Mouse (Mus musculus): ENCODE data around the gene Clcn5.

The Clcn5 gene

DNA sequence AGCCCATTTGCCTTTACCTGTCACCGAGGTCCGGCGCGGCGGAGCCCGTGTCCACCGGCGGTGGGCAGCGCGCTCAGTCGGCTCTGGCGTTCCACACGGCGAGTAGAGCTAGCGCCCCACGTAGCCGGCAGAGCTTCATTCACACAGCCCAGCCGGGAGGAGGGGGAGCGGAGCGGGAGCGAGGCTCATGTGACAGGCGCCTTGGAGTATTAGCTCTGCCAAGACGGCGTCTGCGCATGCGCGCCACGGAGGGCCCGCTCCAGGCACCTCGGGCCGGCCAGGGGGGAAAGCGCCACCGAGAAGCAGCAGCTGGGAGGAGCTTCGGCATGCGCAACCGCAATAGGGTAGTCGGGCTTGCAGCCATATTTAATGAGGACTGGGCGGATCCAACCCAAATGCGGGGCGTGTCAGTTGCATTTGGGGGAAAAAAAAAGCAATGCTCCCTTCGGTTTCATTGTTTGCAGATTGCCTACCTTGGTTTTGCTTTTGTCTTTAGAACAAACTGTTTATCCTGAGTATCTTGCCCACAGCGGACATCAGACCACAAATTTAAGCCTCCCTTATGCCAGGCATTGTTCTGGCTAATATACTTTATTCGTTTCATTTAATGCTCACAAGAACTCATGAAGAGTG lies at the start of gene Clcn5:
Clcn5 (minus strand) TSS at position 270 of the 633 bp plus-strand sequence.
- DNase-seq (ENCODE audit: low read depth, low spot score) = peak; percentile 94

DNA sequence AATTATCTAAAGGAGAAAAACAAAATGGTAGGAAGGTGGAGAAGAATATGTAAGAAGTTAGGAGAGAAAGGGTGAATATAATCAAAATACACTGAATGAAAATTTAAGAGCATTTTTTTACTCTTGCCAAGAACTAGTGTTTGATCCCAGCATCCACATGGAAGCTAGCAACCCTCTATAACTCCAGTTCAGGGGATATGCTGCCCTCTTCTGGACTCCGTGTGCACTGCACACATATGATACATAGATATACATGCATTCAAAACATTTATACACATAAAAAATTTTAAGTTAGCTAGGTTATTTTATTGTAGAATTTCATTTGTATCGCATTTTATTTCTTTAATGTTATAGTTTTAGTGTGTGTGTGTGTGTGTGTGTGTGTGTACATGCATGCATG lies 6.3 kb upstream of the Clcn5 start:
- DNase-seq (ENCODE audit: low read depth, low spot score) = peak; percentile 24

- DNase-seq (ENCODE audit: low read depth, low spot score) = peak; percentile 39
Measured at GRCm38 (mm10) chrX:7322288-7322687, 3.1 kb upstream of the Clcn5 start.

GRCm38 (mm10) chrX:7320571-7320970 lies 1.4 kb upstream of the Clcn5 start:
- DNase-seq (ENCODE audit: low read depth, low spot score) = peak; percentile 51

- DNase-seq (ENCODE audit: low read depth, low spot score) = peak; percentile 3
Measured at GRCm38 (mm10) chrX:7318551-7319025, 570 bp downstream of the Clcn5 start.

DNA sequence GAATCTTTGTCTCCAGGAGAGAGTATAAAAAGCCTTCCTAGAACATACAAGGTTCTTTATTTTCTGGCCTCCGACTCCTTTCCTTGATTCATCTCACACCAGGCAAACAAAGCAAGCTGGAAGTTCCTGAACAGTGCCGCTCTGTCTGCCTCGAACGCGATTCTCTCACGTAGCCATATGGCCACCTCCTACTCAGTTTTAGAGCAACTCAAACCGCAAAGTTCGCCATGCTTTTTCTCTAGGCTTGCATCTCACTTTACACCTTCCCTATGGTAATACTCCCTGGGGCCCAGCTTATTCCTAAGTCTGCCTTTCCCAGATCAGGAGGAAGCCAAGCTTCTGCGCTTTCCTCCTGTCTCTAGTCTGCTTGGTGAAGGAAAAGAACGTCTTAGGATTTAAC lies 4.0 kb downstream of the Clcn5 start:
- DNase-seq (ENCODE audit: low read depth, low spot score) = no peak

DNA sequence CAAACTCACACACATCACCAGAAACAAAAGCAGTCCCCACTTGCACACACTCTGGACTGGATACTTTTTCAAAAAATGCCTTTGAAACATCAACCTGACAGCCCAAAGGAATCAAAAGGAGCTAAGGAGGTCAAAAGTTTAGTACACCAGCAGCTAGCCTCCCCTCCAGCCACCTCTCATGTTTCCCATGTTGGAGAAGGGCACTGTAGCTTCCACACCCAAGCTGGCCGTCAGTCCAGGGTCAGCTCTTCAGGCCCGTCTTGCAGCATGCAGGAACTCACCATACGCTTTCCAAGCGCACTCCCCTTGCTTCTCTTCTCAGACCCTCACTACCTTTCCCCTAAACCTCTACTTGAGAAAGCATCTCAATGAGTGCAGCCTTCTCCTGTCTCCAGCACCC lies 4.5 kb downstream of the Clcn5 start:
- DNase-seq (ENCODE audit: low read depth, low spot score) = no peak

DNA sequence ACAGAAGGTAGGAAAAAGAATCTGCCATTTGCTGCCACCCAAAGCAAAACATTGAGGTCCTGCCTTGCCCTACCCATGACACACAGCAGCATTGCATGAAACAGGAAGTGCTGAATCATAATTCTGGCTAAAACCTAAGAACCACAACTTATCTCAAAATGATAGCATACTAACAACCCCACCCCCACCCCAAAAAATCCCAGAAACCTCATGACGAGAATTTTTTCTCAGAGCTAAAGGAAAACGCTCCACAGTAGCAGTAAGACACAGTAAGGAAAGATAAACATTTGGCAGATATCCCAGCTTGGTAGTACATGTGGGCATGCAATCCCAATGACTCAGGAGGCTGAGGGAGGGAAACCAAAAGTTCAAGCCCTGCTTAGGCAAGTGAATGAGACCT lies 10.9 kb downstream of the Clcn5 start:
- no peak for DNase-seq (ENCODE audit: low read depth, low spot score)

- peak; percentile 84 for DNase-seq (ENCODE audit: low read depth, low spot score)
Measured at GRCm38 (mm10) chrX:7306861-7307260, 12.3 kb downstream of the Clcn5 start.

GRCm38 (mm10) chrX:7292981-7293380 lies 26.2 kb downstream of the Clcn5 start:
- DNase-seq (ENCODE audit: low read depth, low spot score) = no peak

- no peak for DNase-seq (ENCODE audit: low read depth, low spot score)
Measured at GRCm38 (mm10) chrX:7292151-7292768, 26.9 kb downstream of the Clcn5 start.

GRCm38 (mm10) chrX:7288976-7289375 lies 30.2 kb downstream of the Clcn5 start:
- no peak for DNase-seq (ENCODE audit: low read depth, low spot score)

- no peak for DNase-seq (ENCODE audit: low read depth, low spot score)
Measured at GRCm38 (mm10) chrX:7287051-7287734, 32.0 kb downstream of the Clcn5 start.

- no peak for DNase-seq (ENCODE audit: low read depth, low spot score)
Measured at GRCm38 (mm10) chrX:7282636-7283035, 36.5 kb downstream of the Clcn5 start.

DNA sequence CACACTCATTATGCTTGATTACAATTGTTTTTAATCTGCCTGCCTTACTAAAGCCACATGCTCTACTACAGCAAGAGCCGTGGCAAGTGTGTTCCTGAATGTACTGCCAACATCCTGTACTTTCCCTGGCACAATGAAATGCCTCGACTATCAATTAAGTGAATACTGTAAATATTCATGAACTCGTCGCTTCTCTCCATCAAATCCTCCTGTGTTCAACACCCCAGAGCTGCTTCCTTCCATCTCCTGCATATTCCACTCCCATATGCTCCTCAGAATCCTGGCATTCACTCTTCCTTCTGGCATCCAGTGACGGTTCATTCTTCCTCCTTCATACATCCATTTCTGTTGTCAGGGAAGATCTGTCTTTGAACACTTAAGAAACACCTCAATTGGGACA lies 39.4 kb downstream of the Clcn5 start:
- DNase-seq (ENCODE audit: low read depth, low spot score) = no peak

DNA sequence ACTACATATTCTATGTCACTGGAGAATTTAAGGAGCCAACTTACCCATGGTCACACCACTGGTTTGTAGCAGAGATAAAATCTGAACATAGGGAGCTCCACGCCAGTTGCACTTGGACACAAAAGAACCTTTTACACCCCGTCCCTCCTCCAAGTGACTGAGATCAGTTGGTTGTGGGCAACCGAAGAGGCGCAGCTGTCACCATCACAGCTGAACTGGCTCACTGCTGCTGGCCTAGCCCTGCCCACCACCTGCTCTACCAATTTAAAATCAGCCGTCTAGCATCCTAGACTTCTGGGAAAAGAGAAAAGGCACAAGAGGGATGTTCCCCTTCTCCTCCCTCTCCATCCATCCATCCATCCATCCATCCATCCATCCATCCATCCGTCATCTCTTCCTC lies 42.6 kb downstream of the Clcn5 start:
- DNase-seq (ENCODE audit: low read depth, low spot score) = no peak

DNA sequence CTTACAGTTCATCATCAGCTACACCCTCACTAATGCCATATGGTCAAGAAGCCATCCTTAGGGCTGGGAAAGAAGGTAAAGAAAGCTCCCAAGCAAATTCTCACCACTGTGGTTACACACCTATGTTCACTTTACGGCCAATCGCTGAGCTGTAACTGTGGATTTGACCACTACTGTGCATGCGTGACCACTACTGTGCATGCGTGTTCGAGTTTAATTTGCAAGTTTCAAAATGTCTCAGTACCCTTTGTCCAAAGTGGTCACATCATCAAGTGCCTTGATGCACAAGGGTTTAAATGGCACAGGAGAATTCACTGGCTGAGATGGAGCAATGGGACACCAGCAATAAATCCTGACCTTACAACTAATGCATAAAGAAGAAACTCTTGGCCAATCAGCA lies 58.0 kb downstream of the Clcn5 start:
- no peak for DNase-seq (ENCODE audit: low read depth, low spot score)

GRCm38 (mm10) chrX:7260400-7261113 lies 58.6 kb downstream of the Clcn5 start:
- no peak for DNase-seq (ENCODE audit: low read depth, low spot score)

GRCm38 (mm10) chrX:7259718-7260117 lies 59.4 kb downstream of the Clcn5 start:
- DNase-seq (ENCODE audit: low read depth, low spot score) = no peak

GRCm38 (mm10) chrX:7256022-7256421 lies 63.1 kb downstream of the Clcn5 start:
- no peak for DNase-seq (ENCODE audit: low read depth, low spot score)

- DNase-seq (ENCODE audit: low read depth, low spot score) = no peak
Measured at GRCm38 (mm10) chrX:7204099-7204498, 115.1 kb downstream of the Clcn5 start.

DNA sequence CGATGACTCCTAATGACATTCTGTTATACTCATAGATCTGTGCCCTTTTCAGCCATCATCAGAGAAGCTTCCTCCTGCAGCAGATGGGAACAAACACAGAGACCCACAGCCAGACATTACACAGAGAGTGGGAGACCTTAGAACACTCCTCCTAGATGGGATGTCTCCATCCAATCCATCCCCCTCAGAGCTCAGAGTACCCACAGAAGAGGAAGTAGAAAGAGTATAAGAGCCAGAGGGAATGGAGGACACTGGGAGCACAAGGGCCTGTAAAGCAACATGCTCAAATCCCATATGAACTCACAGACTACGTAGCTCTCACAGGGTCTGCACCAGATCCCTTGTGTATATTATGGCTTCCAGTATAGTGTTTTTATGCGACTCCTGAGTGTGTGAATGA lies 115.6 kb downstream of the Clcn5 start:
- no peak for DNase-seq (ENCODE audit: low read depth, low spot score)
